Mouse (Mus musculus) midbrain, postnatal 0 days (tissue): ENCODE measurements at regions not wholly inside any gene's neighbourhood (a gene's known extent, or its start where the extent isn't known, plus 50 kb on each side); places are given as distances from the start of the nearest gene placed in this dataset.

Experiments used
- ATAC-seq: fragments of 200-750 bp; cut with Nextera tagmentation; 2 replicates; pipeline ENCODE4 v1.8.0; 2017; ENCODE audit warnings: moderate number of reproducible peaks, mild to moderate bottlenecking, moderate TSS enrichment, moderate library complexity; ENCODE audit not compliant: low FRiP score
- DNase-seq: peaks from one replicate; pipeline ENCODE4 v3.0.0-alpha.2; 2015; ENCODE audit warnings: low spot score
- H3K27ac ChIP-seq: fragments of 300-500 bp; sonication (generic); 2 replicates; pipeline ENCODE4 v1.5.1; 2014; ENCODE audit warnings: low read depth, mild to moderate bottlenecking, low read length, mixed read lengths
- H3K27me3 ChIP-seq: fragments of 300-500 bp; sonication (generic); 2 replicates; pipeline ENCODE4 v1.6.1; 2014; ENCODE audit warnings: low read length, control low read depth, mixed read lengths; ENCODE audit not compliant: insufficient read depth
- H3K36me3 ChIP-seq: fragments of 300-500 bp; sonication (generic); 2 replicates; pipeline ENCODE4 v1.6.1; 2014; ENCODE audit warnings: low read length, control low read depth, mixed read lengths; ENCODE audit not compliant: insufficient read depth
- H3K4me1 ChIP-seq: fragments of 300-500 bp; sonication (generic); 2 replicates; pipeline ENCODE4 v1.6.1; 2014; ENCODE audit warnings: mild to moderate bottlenecking, control low read depth, antibody characterized with exemption, low read length, mixed read lengths; ENCODE audit not compliant: insufficient read depth
- H3K4me2 ChIP-seq: fragments of 300-500 bp; sonication (generic); 2 replicates; pipeline ENCODE4 v1.6.1; 2014; ENCODE audit warnings: low read depth, mild to moderate bottlenecking, low read length, mixed read lengths; ENCODE audit not compliant: poor library complexity, severe bottlenecking
- H3K4me3 ChIP-seq: fragments of 300-500 bp; sonication (generic); 2 replicates; pipeline ENCODE4 v1.5.1; 2014; ENCODE audit warnings: low read depth, mild to moderate bottlenecking, low read length, moderate library complexity
- H3K9ac ChIP-seq: fragments of 300-500 bp; sonication (generic); replicated peaks from 2 replicates; pipeline ENCODE4 v1.6.1; 2014; ENCODE audit warnings: mild to moderate bottlenecking, low read length, moderate library complexity, mixed read lengths; ENCODE audit not compliant: poor library complexity, severe bottlenecking
- H3K9me3 ChIP-seq: fragments of 300-500 bp; sonication (generic); 2 replicates; pipeline ENCODE4 v1.6.1; 2016; ENCODE audit warnings: low read length, control low read depth
- CTCF ChIP-seq: IDR thresholded peaks from 2 replicates; pipeline ENCODE4 v1.5.1; 2016; ENCODE audit warnings: antibody characterized with exemption, mild to moderate bottlenecking
- WGBS: fragments of 180-500 bp; shearing (Covaris S2); extraction: QIAGEN DNeasy Blood & Tissue Kit; methylation state at CpG from one replicate; pipeline ENCODE4 v1.1.7; 2014; 5-methylcytosine and 5-hydroxymethylcytosine counted together

- peak; percentile 84 for DNase-seq
- Histone ChIP-seq H3K4me1 (peaks cover 3% of the 10 kb centered on the region; the same call in 1 of the 2 replicates), H3K27me3 (no peaks in the 10 kb centered on the region), H3K9ac (no peak overlapping the region), H3K4me3 (0 out of 2 replicates have a peak overlapping the region, but pooled peaks have one; percentile 1), H3K4me2 (peak overlapping the region; percentile 34; the same call in 1 of the 2 replicates), H3K36me3 (no peaks in the 10 kb centered on the region), H3K27ac (peak overlapping the region; percentile 55; the same call in 1 of the 2 replicates), H3K9me3 (no peaks in the 10 kb centered on the region)
- TF ChIP-seq CTCF, result peak; percentile 44
- 24% methylated on average over 12 of the region's 12 CpGs for WGBS
- ATAC-seq, result peak; percentile 93
These were observed 80.2 kb upstream of the Pld5 start for GRCm38 (mm10) chr1:176355342-176355741.

DNA sequence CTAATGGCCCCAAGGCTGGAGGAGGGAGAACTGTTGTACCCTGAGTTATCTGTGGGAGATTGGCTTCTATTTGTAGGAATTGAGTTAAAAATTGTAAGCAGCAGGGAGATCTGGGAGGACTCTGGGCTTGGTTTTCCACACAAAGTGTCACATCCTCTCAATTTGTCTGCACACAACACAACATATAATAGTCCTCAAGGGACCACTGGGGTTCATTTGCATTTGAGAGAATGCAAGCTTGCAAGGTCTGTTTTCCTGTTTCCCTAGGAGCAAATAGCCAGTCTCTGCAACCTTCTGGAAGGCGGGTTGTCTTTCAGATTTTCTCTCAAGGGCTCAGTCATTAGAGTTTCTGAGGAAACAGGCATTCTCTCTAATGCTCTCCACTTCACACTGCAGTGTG is 79.8 kb upstream of the Pld5 start:
- ATAC-seq, result no peak
- no peak overlapping the region for H3K9ac ChIP-seq
- 17% methylated on average over 1 of the region's 1 CpGs for whole genome bisulfite sequencing

GRCm38 (mm10) chr1:176352706-176353105 is 77.6 kb upstream of the Pld5 start:
- ATAC-seq, result no peak
- TF ChIP-seq CTCF, result no peak
- Histone ChIP-seq H3K9me3 (no peaks in the 10 kb centered on the region), H3K27ac (no peak overlapping the region), H3K9ac (no peak overlapping the region), H3K36me3 (no peaks in the 10 kb centered on the region), H3K4me3 (no peak overlapping the region), H3K4me1 (peaks cover 3% of the 10 kb centered on the region; the same call in 1 of the 2 replicates), H3K27me3 (no peaks in the 10 kb centered on the region), H3K4me2 (no peak overlapping the region)
- DNase-seq, result no peak
- 74% methylated on average over 3 of the region's 3 CpGs for WGBS

More for the DNA sequence above, 79.8 kb upstream of the Pld5 start:
- Histone ChIP-seq H3K4me3 (no peak overlapping the region), H3K27me3 (no peaks in the 10 kb centered on the region), H3K4me2 (peak overlapping the region; percentile 34; the same call in 1 of the 2 replicates), H3K9me3 (no peaks in the 10 kb centered on the region), H3K36me3 (no peaks in the 10 kb centered on the region), H3K27ac (peak overlapping the region; percentile 55; the same call in 1 of the 2 replicates), H3K4me1 (peaks cover 3% of the 10 kb centered on the region; the same call in 1 of the 2 replicates)
- TF ChIP-seq CTCF, result no peak
- no peak for DNase-seq

GRCm38 (mm10) chr1:176349909-176350495 is 74.9 kb upstream of the Pld5 start:
- Histone ChIP-seq H3K4me2 (no peak overlapping the region), H3K27ac (no peak overlapping the region), H3K9ac (no peak overlapping the region), H3K9me3 (no peaks in the 10 kb centered on the region), H3K36me3 (no peaks in the 10 kb centered on the region), H3K4me1 (no peaks in the 10 kb centered on the region), H3K27me3 (no peaks in the 10 kb centered on the region), H3K4me3 (no peak overlapping the region)
- no peak for TF ChIP-seq CTCF
- DNase-seq (no peak), ATAC-seq (no peak)
- WGBS, result 43% methylated on average over 2 of the region's 2 CpGs

DNA sequence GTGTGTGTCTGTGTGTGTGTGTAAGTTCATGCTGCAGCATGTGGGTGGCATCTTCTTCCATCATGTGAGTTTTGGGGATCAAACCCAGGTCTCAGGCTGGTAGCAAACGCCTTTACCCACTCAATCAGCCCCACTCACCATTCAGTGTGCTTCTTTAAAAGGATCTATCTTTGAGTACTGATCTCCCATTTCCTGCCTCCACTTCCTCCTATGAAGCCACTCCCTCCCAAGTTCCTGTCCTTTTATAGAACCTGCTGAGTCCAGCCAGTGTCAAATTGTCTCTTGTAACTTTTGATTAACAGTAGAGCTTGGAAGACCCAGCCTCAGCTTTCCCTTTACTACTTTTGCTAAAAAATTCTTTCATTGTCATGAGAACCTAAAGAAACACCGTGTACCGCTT is 73.0 kb upstream of the Pld5 start:
- no peak for TF ChIP-seq CTCF
- Histone ChIP-seq H3K27me3 (no peaks in the 10 kb centered on the region), H3K4me1 (no peaks in the 10 kb centered on the region), H3K9me3 (no peaks in the 10 kb centered on the region), H3K27ac (no peak overlapping the region), H3K4me3 (no peak overlapping the region), H3K9ac (no peak overlapping the region), H3K4me2 (no peak overlapping the region), H3K36me3 (no peaks in the 10 kb centered on the region)
- DNase-seq, result no peak
- WGBS, result 81% methylated on average over 3 of the region's 3 CpGs
- no peak for ATAC-seq

- DNase-seq (no peak), ATAC-seq (no peak)
- Histone ChIP-seq H3K9ac (no peak overlapping the region), H3K4me2 (no peak overlapping the region), H3K27me3 (no peaks in the 10 kb centered on the region), H3K9me3 (no peaks in the 10 kb centered on the region), H3K27ac (no peak overlapping the region), H3K4me1 (no peaks in the 10 kb centered on the region), H3K4me3 (no peak overlapping the region), H3K36me3 (no peaks in the 10 kb centered on the region)
- peak; percentile 34 for TF ChIP-seq CTCF
- 76% methylated on average over 3 of the region's 3 CpGs for WGBS
These were observed 56.2 kb upstream of the Pld5 start for GRCm38 (mm10) chr1:176331344-176331743.
